Mouse (Mus musculus) hindbrain, embryonic 12.5 days (tissue): ENCODE measurements around the gene Tcf20. TPM values are rescaled to one million over a fixed set of nuclear protein-coding genes. Genes with fewer than 3 reads are reported as not detected.

ENCODE experiments used
- ATAC-seq: fragments of 200-750 bp; cut with Nextera tagmentation; 2 replicates; pipeline ENCODE4 v1.8.0; 2017; ENCODE audit warnings: moderate TSS enrichment; ENCODE audit not compliant: low FRiP score
- H3K27ac ChIP-seq: fragments of 300-500 bp; sonication (generic); 2 replicates; pipeline ENCODE4 v1.5.1; 2016; ENCODE audit warnings: mild to moderate bottlenecking
- H3K27me3 ChIP-seq: fragments of 300-500 bp; sonication (generic); 2 replicates; pipeline ENCODE4 v1.6.1; 2016; ENCODE audit warnings: mild to moderate bottlenecking
- H3K36me3 ChIP-seq: fragments of 300-500 bp; sonication (generic); 2 replicates; pipeline ENCODE4 v1.6.1; 2016; ENCODE audit warnings: mild to moderate bottlenecking
- H3K4me1 ChIP-seq: fragments of 300-500 bp; sonication (generic); 2 replicates; pipeline ENCODE4 v1.6.1; 2016
- H3K4me2 ChIP-seq: fragments of 300-500 bp; sonication (generic); replicated peaks from 2 replicates; pipeline ENCODE4 v1.6.1; 2016; ENCODE audit warnings: mild to moderate bottlenecking
- H3K4me3 ChIP-seq: fragments of 300-500 bp; sonication (generic); 2 replicates; pipeline ENCODE4 v1.5.1; 2016; ENCODE audit warnings: mild to moderate bottlenecking
- H3K9ac ChIP-seq: fragments of 300-500 bp; sonication (generic); 2 replicates; pipeline ENCODE4 v1.6.1; 2016; ENCODE audit warnings: mild to moderate bottlenecking, moderate library complexity
- H3K9me3 ChIP-seq: fragments of 300-500 bp; sonication (generic); replicated peaks from 2 replicates; pipeline ENCODE4 v1.6.1; 2016; ENCODE audit warnings: mild to moderate bottlenecking
- WGBS: fragments of 180-500 bp; shearing (Covaris S2); methylation state at CpG from one replicate; pipeline ENCODE4 v1.1.7; 2016; 5-methylcytosine and 5-hydroxymethylcytosine counted together
- polyA plus RNA-seq: library from polyadenylated mRNA; unstranded; fragments of >200 nt; fragmentation: Nextera tagmentation; extraction: Ambion mirVana; gene quantifications from 2 replicates; pipeline ENCODE4 v1.2.1, GENCODE M21; 2016

The Tcf20 gene
- polyA plus RNA-seq, 1 experiment from 2014 or later = 12.4 TPM

DNA sequence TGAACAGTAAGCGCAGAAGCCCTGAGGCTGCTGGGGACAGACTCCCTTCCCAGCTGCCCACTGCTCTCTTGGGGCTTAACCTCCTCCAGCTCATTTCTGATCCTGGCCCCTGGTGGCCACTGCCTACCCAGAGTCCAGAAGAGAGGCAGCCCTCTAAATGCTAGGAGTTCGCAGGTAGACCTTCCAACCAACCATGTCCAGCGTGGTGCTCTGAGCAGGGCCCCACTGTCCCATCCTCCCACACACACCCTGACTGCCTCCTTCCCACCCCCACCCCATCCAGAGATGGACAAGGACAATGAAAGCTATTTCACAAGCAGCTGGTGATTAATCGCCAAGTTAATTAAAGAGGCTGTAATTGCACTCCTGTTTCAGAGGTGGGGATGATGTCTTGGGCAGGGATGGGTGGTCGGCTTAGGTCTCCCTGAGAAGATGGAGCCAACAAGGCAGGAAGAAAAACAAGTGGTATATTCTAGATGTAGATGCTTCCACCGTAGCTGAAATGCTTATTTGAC is 1.6 kb upstream of the Tcf20 start:
- peak overlapping the region; percentile 60; the same call in 1 of the 2 replicates for H3K27ac ChIP-seq
- 64% methylated on average over 6 of the region's 6 CpGs for WGBS
- no peak for ATAC-seq
- no peak overlapping the region for H3K9ac ChIP-seq
- H3K4me1 ChIP-seq = peaks cover 56% of the 10 kb centered on the region
- H3K9me3 ChIP-seq = no peaks in the 10 kb centered on the region
- peaks cover 46% of the 10 kb centered on the region for H3K27me3 ChIP-seq
- H3K4me2 ChIP-seq = no peak overlapping the region
- H3K4me3 ChIP-seq = no peak overlapping the region
- H3K36me3 ChIP-seq = no peaks in the 10 kb centered on the region

DNA sequence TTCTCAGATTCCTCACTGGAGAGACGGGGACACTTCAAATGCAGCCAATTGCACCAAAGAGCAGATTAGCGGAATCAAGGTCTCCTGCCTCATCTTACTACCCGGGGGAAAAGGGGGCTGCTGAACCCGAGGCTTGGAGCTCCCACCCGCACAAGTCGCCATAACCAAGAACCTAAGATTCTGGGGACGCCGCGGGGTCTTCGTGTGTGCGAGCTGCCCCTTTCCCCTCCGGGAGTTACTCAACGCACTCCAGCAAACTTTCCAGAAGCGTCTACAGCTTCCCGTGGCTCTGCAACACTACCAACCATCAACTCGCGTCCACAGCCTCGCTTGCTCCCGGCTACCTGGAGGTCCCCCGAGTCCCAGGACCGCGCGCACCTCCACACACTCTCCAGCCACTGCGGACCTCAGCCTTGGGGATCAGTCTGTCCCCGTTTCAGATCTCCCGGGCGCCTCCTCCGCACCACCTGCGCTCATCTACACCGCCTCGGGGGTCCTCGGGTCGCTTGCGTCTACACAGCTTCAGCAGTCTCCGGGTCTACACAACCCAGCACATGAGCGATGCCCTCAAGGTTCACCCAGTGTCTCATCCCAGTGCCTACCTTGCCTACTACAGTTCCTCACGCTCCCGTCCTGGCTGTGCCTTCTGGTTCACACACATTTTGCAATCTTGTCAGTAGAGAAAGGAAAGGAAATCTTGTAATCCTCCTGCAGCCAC is 499 bp downstream of the Tcf20 start:
- peaks cover 66% of the 10 kb centered on the region for H3K4me1 ChIP-seq
- no peak overlapping the region for H3K27ac ChIP-seq
- no peaks in the 10 kb centered on the region for H3K9me3 ChIP-seq
- H3K4me2 ChIP-seq = peak overlapping the region; percentile 85
- H3K27me3 ChIP-seq = peaks cover 40% of the 10 kb centered on the region
- WGBS = under 1% methylated on average over 38 of the region's 38 CpGs
- peak overlapping the region; percentile 45 for H3K4me3 ChIP-seq
- peak overlapping the region; percentile 66 for H3K9ac ChIP-seq
- peak; percentile 32; the same call in 1 of the 2 replicates for ATAC-seq
- H3K36me3 ChIP-seq = no peaks in the 10 kb centered on the region

DNA sequence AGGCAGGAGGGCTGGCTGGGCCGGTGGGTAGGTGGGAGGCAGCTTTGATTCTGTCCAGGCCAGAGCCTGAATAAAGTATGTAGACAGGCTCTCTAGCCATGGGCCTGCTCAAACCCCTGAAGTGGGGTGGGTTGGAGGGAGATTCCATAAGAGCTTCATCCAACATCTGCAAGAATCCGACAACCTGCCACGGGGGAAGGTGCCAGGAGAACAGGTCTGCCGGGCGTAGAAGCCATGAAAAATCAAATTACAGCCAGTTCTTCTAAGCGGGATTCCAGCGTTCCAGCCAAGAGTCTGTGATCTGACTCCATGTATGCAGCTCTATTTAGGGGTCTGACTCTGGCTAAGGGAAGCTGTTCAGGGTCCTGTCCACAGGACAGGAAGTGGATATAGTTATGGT is 3.1 kb downstream of the Tcf20 start:
- H3K9me3 ChIP-seq = no peaks in the 10 kb centered on the region
- 56% methylated on average over 7 of the region's 7 CpGs for WGBS
- H3K4me3 ChIP-seq = no peak overlapping the region
- no peaks in the 10 kb centered on the region for H3K36me3 ChIP-seq
- H3K27ac ChIP-seq = no peak overlapping the region
- no peak for ATAC-seq
- no peak overlapping the region for H3K9ac ChIP-seq
- 0 out of 2 replicates have a peak overlapping the region, but pooled peaks have one; percentile 3 for H3K4me2 ChIP-seq
- peaks cover 72% of the 10 kb centered on the region for H3K4me1 ChIP-seq
- peaks cover 62% of the 10 kb centered on the region for H3K27me3 ChIP-seq

DNA sequence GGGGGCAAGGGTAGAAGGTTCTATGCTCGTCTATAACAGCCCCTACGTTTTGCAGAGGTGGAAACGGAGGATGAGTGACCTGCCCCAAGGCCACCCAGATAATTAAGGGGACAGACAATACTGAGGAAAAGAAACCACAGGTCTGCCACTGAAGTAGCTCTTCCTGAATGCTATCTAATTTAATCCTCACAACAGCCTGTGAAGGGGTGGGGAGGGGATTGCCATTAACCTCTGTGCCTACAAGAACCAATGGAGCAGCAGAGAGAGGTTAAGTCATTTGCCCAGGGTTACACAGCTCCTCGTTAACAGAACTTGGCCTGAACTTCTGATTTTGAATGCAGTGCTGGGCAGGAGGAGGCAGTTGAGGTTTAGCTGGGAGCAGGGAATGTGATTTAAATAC is 3.6 kb downstream of the Tcf20 start:
- H3K9ac ChIP-seq = no peak overlapping the region
- H3K36me3 ChIP-seq = no peaks in the 10 kb centered on the region
- H3K9me3 ChIP-seq = no peaks in the 10 kb centered on the region
- no peak overlapping the region for H3K4me3 ChIP-seq
- peak overlapping the region; percentile 87 for H3K27ac ChIP-seq
- H3K4me1 ChIP-seq = peaks cover 68% of the 10 kb centered on the region
- H3K27me3 ChIP-seq = peaks cover 64% of the 10 kb centered on the region
- no peak for ATAC-seq
- H3K4me2 ChIP-seq = peak overlapping the region; percentile 37; the same call in 1 of the 2 replicates
- 8% methylated on average over 4 of the region's 4 CpGs for WGBS

DNA sequence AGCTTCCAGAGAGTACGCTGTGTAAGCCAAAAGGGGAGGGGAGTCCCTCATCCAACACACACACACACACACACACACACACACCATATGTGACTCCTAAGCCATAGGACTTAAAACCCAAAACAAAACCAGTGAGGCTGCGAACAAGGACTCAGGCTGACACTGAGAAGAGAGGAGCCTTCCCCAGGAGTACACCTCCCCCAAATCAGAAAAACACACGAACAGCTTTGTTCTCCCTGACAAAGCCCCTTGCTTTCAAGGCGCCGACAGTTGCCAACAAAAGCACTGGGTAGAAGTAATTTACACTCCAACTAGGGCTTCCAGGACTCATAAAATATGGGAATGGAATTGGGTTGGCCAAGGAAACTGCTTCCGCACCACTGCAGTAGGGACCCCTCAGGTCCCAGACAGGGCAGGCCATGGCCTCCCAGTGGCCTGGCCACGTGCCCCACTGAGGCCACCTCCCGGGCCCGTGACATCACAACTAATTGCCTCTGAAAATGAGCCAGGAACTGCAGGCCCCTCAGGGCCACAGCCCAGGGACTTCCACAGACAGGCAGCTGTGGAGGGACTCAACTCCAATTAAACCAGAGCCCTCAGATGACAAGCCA is 4.2 kb downstream of the Tcf20 start:
- Histone ChIP-seq H3K36me3 (no peaks in the 10 kb centered on the region), H3K9me3 (no peaks in the 10 kb centered on the region), H3K9ac (peak overlapping the region; percentile 41; the same call in 1 of the 2 replicates), H3K4me3 (no peak overlapping the region), H3K27me3 (peaks cover 61% of the 10 kb centered on the region), H3K27ac (peak overlapping the region; percentile 87), H3K4me1 (peaks cover 62% of the 10 kb centered on the region), H3K4me2 (peak overlapping the region; percentile 37)
- WGBS = 2% methylated on average over 9 of the region's 9 CpGs
- peak; percentile 53 for ATAC-seq

DNA sequence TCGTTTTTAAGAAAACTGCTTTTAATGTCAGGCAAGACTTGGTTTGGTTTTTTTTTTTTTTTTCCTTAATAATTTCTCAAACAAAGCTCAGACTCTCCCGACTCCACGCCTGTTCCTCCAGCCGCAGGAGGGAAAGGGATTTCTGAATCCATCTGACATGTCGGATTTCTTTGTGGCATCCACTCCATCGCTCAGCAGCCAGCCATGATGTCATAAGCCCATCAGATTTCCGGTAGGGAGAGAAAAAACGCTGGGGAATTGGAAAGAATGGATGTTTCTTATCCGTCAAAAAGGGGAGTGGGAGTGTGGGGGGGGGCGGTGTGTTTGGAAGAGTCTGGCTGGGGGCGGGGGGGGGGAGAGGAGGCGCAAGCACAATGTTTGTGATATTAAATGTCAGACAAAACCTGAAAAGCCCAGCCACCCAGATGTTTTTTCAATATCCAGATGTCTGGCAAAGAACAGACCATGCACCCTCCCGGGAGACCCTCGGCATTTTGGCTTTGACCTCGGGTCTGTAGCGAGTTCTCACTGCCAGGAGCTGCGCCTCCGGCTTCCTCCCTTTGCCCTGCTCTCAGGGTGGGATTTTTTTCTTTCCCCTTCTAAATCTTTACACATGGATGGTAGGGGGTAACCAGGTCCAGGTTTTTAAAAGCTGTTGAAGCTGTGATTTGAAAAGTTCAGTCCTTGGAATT is 4.8 kb downstream of the Tcf20 start:
- Histone ChIP-seq H3K27ac (peak overlapping the region; percentile 87), H3K27me3 (peaks cover 61% of the 10 kb centered on the region), H3K4me2 (peak overlapping the region; percentile 37), H3K9ac (peak overlapping the region; percentile 41), H3K9me3 (no peaks in the 10 kb centered on the region), H3K4me3 (peak overlapping the region; percentile 10; the same call in 1 of the 2 replicates), H3K36me3 (no peaks in the 10 kb centered on the region), H3K4me1 (peaks cover 56% of the 10 kb centered on the region)
- ATAC-seq = no peak
- WGBS = 3% methylated on average over 16 of the region's 18 CpGs

DNA sequence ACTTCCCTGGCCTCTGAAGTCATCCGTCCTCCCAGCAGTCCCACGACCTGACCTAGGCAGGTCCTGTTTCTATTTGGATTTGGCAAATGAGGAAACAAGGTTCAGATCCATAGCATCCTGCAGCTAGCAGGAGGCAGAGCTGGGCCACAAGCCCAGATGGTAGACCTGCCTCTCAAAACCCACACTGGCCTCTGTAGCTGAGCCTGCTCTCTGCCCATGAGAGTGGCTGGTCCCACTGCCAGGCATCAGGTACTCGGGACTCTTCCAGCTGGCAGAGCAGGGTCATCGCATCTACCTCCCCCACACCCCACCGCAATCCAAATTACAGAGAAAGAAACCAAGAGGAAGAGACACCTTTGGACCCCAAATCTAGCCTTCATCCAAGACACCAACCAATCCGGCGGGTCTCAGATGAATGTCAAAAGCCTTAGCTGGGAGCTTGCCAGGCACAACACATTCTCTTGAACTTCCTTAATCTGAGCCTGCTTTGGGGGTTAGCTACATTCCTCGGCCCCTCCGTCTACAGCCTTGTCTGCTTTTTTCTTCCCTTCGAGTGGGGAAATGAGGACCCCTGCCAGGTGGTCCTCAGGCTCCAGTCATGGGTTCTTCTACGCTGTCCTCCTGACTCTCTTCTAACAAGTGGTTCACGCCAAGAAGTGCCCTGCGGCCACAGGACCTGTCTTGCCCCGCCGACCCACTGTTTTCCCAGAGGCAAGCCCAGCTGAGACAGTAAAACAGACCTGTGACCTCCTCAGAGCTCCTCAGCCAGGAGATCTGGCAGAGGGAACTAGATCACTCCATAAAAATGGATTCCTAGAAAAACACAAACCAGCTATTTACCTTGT is 5.8 kb downstream of the Tcf20 start:
- ATAC-seq = no peak
- WGBS = 30% methylated on average over 15 of the region's 15 CpGs
- Histone ChIP-seq H3K27me3 (peaks cover 63% of the 10 kb centered on the region), H3K4me3 (no peak overlapping the region), H3K27ac (0 out of 2 replicates have a peak overlapping the region, but pooled peaks have one; percentile 87), H3K9me3 (no peaks in the 10 kb centered on the region), H3K4me1 (peaks cover 53% of the 10 kb centered on the region), H3K36me3 (no peaks in the 10 kb centered on the region), H3K9ac (no peak overlapping the region), H3K4me2 (no peak overlapping the region)

DNA sequence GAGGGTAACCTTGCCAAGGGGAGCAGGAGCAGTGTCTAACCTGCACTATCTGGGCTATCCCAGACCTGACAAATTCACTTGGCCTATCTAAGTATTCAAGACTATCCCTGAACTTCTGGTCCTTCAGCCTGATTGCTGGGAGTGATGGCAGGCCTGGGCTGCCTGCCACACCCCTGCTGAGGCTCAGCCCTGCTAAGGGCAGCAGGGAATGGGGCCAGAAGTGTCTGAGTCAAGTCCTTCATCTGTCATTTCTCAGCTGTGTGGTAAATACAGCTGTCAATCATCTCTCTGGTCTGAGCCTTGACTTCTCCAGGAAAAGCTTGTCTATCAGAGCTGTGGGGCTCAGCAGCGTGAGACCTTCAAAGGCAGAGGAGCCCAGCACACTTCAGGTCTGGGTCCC is 8.1 kb downstream of the Tcf20 start:
- peaks cover 42% of the 10 kb centered on the region for H3K4me1 ChIP-seq
- no peak overlapping the region for H3K4me3 ChIP-seq
- H3K9ac ChIP-seq = no peak overlapping the region
- 75% methylated on average over 1 of the region's 1 CpGs for WGBS
- H3K4me2 ChIP-seq = no peak overlapping the region
- no peak for ATAC-seq
- no peaks in the 10 kb centered on the region for H3K9me3 ChIP-seq
- H3K36me3 ChIP-seq = no peaks in the 10 kb centered on the region
- H3K27me3 ChIP-seq = peaks cover 49% of the 10 kb centered on the region
- H3K27ac ChIP-seq = no peak overlapping the region

DNA sequence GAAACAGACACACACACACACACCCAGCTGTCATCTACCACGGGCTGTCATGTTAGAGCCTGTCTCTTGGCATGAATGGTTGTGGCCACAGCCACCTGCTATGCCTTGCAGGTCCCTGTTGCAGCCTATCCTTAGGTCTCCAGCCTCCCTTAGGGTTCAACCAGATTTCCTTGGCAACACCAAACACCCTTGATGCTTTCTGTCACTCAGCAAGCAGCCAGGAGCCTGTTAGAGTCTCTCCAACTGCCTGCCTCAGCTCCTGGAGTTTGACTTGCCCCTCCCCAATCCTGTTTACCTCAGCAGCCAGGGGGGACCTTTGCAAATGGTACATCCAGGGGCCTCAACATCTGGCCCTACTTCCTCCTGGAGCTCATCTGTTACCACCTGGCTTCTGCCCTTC is 13.2 kb downstream of the Tcf20 start:
- Histone ChIP-seq H3K4me1 (peaks cover 14% of the 10 kb centered on the region), H3K36me3 (no peaks in the 10 kb centered on the region), H3K27ac (no peak overlapping the region), H3K27me3 (peaks cover 47% of the 10 kb centered on the region), H3K4me3 (no peak overlapping the region), H3K4me2 (no peak overlapping the region), H3K9me3 (no peaks in the 10 kb centered on the region), H3K9ac (no peak overlapping the region)
- 36% methylated on average over 1 of the region's 1 CpGs for WGBS
- no peak for ATAC-seq

DNA sequence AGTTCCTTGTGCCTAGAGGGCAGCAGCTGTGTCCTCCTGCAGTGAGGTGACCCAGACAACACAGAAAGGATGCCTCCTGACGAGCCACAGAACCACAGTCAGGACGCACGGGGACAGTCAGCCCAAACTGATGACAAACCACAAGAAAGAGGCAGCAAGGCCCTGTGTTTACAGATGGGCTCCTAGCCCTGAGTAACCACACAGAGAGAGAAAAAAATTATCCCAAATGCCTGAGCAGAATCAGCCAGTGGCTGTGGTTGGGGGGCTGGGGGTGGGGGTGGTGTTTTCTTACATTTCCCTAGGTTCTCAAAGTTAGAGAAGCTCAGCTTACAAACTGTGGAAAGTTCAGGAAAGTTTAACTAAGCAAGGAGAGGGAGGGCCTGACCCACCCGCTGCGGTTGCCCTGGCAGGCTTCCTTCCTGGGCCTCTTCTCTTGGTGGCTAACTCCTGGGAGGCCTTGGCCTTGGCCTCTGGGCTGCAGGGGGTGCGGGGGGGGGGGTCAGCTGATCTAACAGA is 18.4 kb downstream of the Tcf20 start:
- WGBS = 21% methylated on average over 6 of the region's 6 CpGs
- Histone ChIP-seq H3K4me3 (no peak overlapping the region), H3K9ac (peak overlapping the region; percentile 42; the same call in 1 of the 2 replicates), H3K27me3 (peaks cover 71% of the 10 kb centered on the region), H3K9me3 (no peaks in the 10 kb centered on the region), H3K27ac (peak overlapping the region; percentile 76), H3K4me1 (peaks cover 33% of the 10 kb centered on the region), H3K36me3 (no peaks in the 10 kb centered on the region), H3K4me2 (no peak overlapping the region)
- ATAC-seq = peak; percentile 14; the same call in 1 of the 2 replicates

DNA sequence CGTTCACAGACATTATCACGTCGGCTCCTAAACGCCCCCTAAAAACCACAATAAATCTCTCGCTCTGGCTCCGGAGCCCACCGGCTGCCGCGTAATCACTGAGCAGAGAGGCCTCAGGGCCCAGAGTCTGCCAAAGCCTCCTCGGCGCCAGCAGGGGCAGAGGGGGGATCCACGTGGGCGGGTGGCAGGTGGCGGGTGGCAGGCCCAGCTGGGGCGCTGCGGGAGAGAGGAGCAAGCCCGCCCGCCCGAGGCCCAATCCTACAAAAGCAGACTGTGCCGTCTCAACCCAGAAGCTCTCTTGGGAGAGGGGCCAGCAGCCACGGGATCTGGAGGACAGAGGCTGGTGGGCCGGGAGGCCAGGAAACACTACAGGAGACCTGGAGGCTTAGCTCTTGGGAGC is 19.2 kb downstream of the Tcf20 start:
- H3K4me2 ChIP-seq = peak overlapping the region; percentile 45
- no peak overlapping the region; the same call in 1 of the 2 replicates for H3K4me3 ChIP-seq
- H3K9me3 ChIP-seq = no peaks in the 10 kb centered on the region
- H3K27me3 ChIP-seq = peaks cover 69% of the 10 kb centered on the region
- peaks cover 37% of the 10 kb centered on the region for H3K4me1 ChIP-seq
- peak overlapping the region; percentile 42 for H3K9ac ChIP-seq
- peak; percentile 67 for ATAC-seq
- H3K36me3 ChIP-seq = no peaks in the 10 kb centered on the region
- WGBS = under 1% methylated on average over 22 of the region's 22 CpGs
- peak overlapping the region; percentile 76 for H3K27ac ChIP-seq
